Mouse (Mus musculus) CH12F3 (cell line): ENCODE measurements around the gene Kcnab1.

Experiments used
- in situ Hi-C: fragments of 300-500 bp; cut with MboI; formaldehyde crosslinking; loops from 2 replicates; pipeline ENCODE4 v1.14.3; 2020; ENCODE audit warnings: low sequenced_read_pairs

The Kcnab1 gene

GRCm38 (mm10) chr3:65417913-65418594 is 308.9 kb downstream of the Kcnab1 start:
- in situ Hi-C loops, result no loop called here

GRCm38 (mm10) chr3:65419706-65420105 is 310.5 kb downstream of the Kcnab1 start:
- in situ Hi-C loops, result no loop called here
